Mouse (Mus musculus) liver, adult 2 months (tissue): Measurements from ENCODE around the gene Thg1l. TPM values are rescaled to one million over a fixed set of nuclear protein-coding genes. Genes with fewer than 3 reads are reported as not detected.
A peak's percentile ranks its signal among the peaks of the same experiment; 100 is the strongest.

Source experiments
- DNase-seq: peaks from one replicate; pipeline ENCODE4 v3.0.0-alpha.2; 2011; ENCODE audit warnings: low read depth, low spot score; ENCODE audit errors: extremely low read depth
- H3K27ac ChIP-seq: fragments of 200-500 bp; replicated peaks from 2 replicates; pipeline ENCODE4 v1.5.1; 2012; ENCODE audit warnings: low read depth, mild to moderate bottlenecking, control low read depth, inconsistent platforms, low read length; ENCODE audit not compliant: insufficient read depth
- H3K27me3 ChIP-seq: fragments of 200-500 bp; 2 replicates; pipeline ENCODE4 v1.6.1; 2012; ENCODE audit warnings: mild to moderate bottlenecking, moderate library complexity, low read length, inconsistent platforms; ENCODE audit not compliant: control insufficient read depth, insufficient read depth
- H3K36me3 ChIP-seq: fragments of 200-500 bp; 2 replicates; pipeline ENCODE4 v1.6.1; 2012; ENCODE audit warnings: low read length, inconsistent platforms; ENCODE audit not compliant: control insufficient read depth, insufficient read depth
- H3K4me1 ChIP-seq: fragments of 200-500 bp; 2 replicates; pipeline ENCODE4 v1.6.1; 2011; ENCODE audit warnings: low read length; ENCODE audit not compliant: control insufficient read depth, insufficient read depth
- H3K4me3 ChIP-seq: fragments of 200-500 bp; 2 replicates; pipeline ENCODE4 v1.5.1; 2011; ENCODE audit warnings: low read depth, mild to moderate bottlenecking, control low read depth, low read length, moderate library complexity; ENCODE audit not compliant: insufficient read depth
- H3K79me2 ChIP-seq: fragments of 200-500 bp; 2 replicates; pipeline ENCODE4 v1.6.1; 2012; ENCODE audit warnings: inconsistent platforms, mild to moderate bottlenecking, low read length, moderate library complexity; ENCODE audit not compliant: control insufficient read depth, insufficient read depth
- H3K9ac ChIP-seq: fragments of 200-500 bp; 2 replicates; pipeline ENCODE4 v1.6.1; 2012; ENCODE audit warnings: low read depth, mild to moderate bottlenecking, control low read depth, inconsistent platforms, low read length
- CTCF ChIP-seq: fragments of 200-500 bp; IDR thresholded peaks from 2 replicates; pipeline ENCODE4 v1.5.1; 2011; ENCODE audit warnings: low read depth, low read length, control low read depth
- POLR2A ChIP-seq: fragments of 200-500 bp; IDR thresholded peaks from 2 replicates; pipeline ENCODE4 v1.6.1; 2011; ENCODE audit warnings: low read length, control low read depth; ENCODE audit not compliant: insufficient read depth; ENCODE audit errors: extremely low read depth
- WGBS: fragments of 180-500 bp; shearing (Covaris S2); methylation state at CpG from one replicate; pipeline ENCODE4 v1.1.7; 2018; 5-methylcytosine and 5-hydroxymethylcytosine counted together
- polyA plus RNA-seq: library from polyadenylated mRNA; depleted of rRNA; stranded (reverse); fragments of >200 nt; gene quantifications from 2 replicates; pipeline ENCODE4 v1.2.3, GENCODE M21; 2012
- total RNA-seq: library from RNA; depleted of rRNA; stranded (reverse); fragments of >200 nt; gene quantifications from 2 replicates; pipeline ENCODE4 v1.2.3, GENCODE M21; 2014

The Thg1l gene
- total and polyA plus RNA-seq, 2 experiments: 2.6 to 3.1 TPM

GRCm38 (mm10) chr11:45959598-45959997 is 4.3 kb upstream of the Thg1l start:
- 79% methylated on average over 3 of the region's 3 CpGs for WGBS
- H3K9ac ChIP-seq: no peak overlapping the region
- no peaks in the 10 kb centered on the region for H3K27me3 ChIP-seq
- H3K4me1 ChIP-seq: 0 out of 2 replicates have a peak, but pooled peaks cover 3% of the 10 kb centered on the region
- no peak overlapping the region for H3K27ac ChIP-seq
- H3K79me2 ChIP-seq: no peaks in the 10 kb centered on the region
- TF ChIP-seq CTCF (no peak), POLR2A (no peak)
- H3K36me3 ChIP-seq: no peaks in the 10 kb centered on the region
- DNase-seq: peak; percentile 10
- no peak overlapping the region for H3K4me3 ChIP-seq

GRCm38 (mm10) chr11:45947491-45947890 is 7.8 kb downstream of the Thg1l start:
- Histone ChIP-seq H3K79me2 (no peaks in the 10 kb centered on the region), H3K4me1 (peaks cover 8% of the 10 kb centered on the region), H3K36me3 (peaks cover 11% of the 10 kb centered on the region; the same call in 1 of the 2 replicates), H3K27me3 (no peaks in the 10 kb centered on the region), H3K9ac (no peak overlapping the region), H3K4me3 (no peak overlapping the region), H3K27ac (no peak overlapping the region)
- 79% methylated on average over 2 of the region's 2 CpGs for WGBS
- no peak for TF ChIP-seq CTCF
- TF ChIP-seq POLR2A: no peak
- DNase-seq: no peak

- Histone ChIP-seq H3K27ac (no peak overlapping the region), H3K27me3 (no peaks in the 10 kb centered on the region), H3K4me1 (peaks cover 8% of the 10 kb centered on the region), H3K9ac (no peak overlapping the region), H3K36me3 (peaks cover 8% of the 10 kb centered on the region; the same call in 1 of the 2 replicates), H3K79me2 (no peaks in the 10 kb centered on the region), H3K4me3 (no peak overlapping the region)
- no peak for DNase-seq
- WGBS: 80% methylated on average over 4 of the region's 4 CpGs
- TF ChIP-seq CTCF: no peak
- no peak for TF ChIP-seq POLR2A
Measured at GRCm38 (mm10) chr11:45946796-45947195, 8.5 kb downstream of the Thg1l start.

GRCm38 (mm10) chr11:45944643-45945156 is 10.6 kb downstream of the Thg1l start, which contains the start of gene Lsm11:
Gene Lsm11 (minus strand): TSS chr11:45944935.
- no peaks in the 10 kb centered on the region for H3K27me3 ChIP-seq
- no peaks in the 10 kb centered on the region for H3K79me2 ChIP-seq
- H3K36me3 ChIP-seq: peaks cover under 1% of the 10 kb centered on the region; the same call in 1 of the 2 replicates
- peak; percentile 80 for DNase-seq
- peak; percentile 99 for TF ChIP-seq CTCF
- TF ChIP-seq POLR2A: no peak
- 1% methylated on average over 55 of the region's 55 CpGs for WGBS
- H3K9ac ChIP-seq: peak within 1 kb of the TSS; percentile 90
- H3K4me1 ChIP-seq: peaks cover 8% of the 10 kb centered on the region
- H3K27ac ChIP-seq: no peak within 1 kb of the TSS
- peak within 1 kb of the TSS; percentile 93 for H3K4me3 ChIP-seq

- Histone ChIP-seq H3K36me3 (no peaks in the 10 kb centered on the region), H3K9ac (peak overlapping the region; percentile 90), H3K4me1 (peaks cover 8% of the 10 kb centered on the region), H3K27me3 (no peaks in the 10 kb centered on the region), H3K27ac (no peak overlapping the region), H3K4me3 (peak overlapping the region; percentile 93), H3K79me2 (no peaks in the 10 kb centered on the region)
- TF ChIP-seq POLR2A: no peak
- TF ChIP-seq CTCF: no peak
- WGBS: under 1% methylated on average over 49 of the region's 49 CpGs
- DNase-seq: no peak
Measured at GRCm38 (mm10) chr11:45943891-45944642, 11.2 kb downstream of the Thg1l start.
